In the genomic region with DNA sequence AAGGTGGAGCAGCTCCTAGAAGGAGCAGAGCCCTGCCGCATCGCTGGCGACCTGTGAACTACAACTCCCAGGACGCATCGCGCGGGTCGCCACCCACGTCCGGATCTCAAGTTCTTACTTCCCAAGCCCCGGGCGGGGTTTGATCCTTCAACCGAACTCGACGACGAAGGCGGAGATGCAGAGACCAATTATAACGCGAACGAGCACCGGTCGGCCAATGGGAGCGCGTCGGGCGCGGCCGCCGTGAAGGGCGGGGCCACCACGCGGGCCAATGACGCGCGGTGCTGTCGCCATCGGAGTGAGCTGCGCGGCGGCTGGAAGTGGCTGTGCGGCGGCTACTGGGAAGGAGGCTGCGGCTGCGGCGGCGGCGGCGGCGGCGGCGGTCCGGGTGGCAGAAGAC, we compare ENCODE assay signal across 7 mouse cellular contexts. TPM values are rescaled to one million over a fixed set of nuclear protein-coding genes. Genes with fewer than 3 reads are reported as not detected.
DNase-seq lines count a peak whose midpoint lies in the region; ATAC-seq lines count a peak whose summit lies in the region.

A gene (plus strand): TSS at position 284 of the 400 bp plus-strand sequence.

- H3K9me3 ChIP-seq in embryonic facial prominence, embryonic 11.5 days (replicated peaks; ENCODE audit: control insufficient read depth, low read length) = no peaks in the 10 kb centered on the region
- H3K9me3 ChIP-seq in limb, embryonic 10.5 days (replicated peaks) = no peaks in the 10 kb centered on the region
- H3K9me3 ChIP-seq in midbrain, embryonic 13.5 days = no peaks in the 10 kb centered on the region

- DNase-seq in adrenal gland, postnatal 14 days = peak; percentile 99
- DNase-seq in embryonic facial prominence, embryonic 11.5 days (ENCODE audit: low spot score) = peak; percentile 100
- peak; percentile 99 for DNase-seq in kidney, adult 11 months
- peak; percentile 94 for DNase-seq in limb, embryonic 10.5 days (ENCODE audit: low spot score)
- peak; percentile 96 for DNase-seq in spleen, adult 12 weeks (ENCODE audit: low spot score)

- H3K4me2 ChIP-seq in embryonic facial prominence, embryonic 11.5 days (ENCODE audit: low read depth, low read length) = peak within 1 kb of the TSS; percentile 67
- peak within 1 kb of the TSS; percentile 83 for H3K4me2 ChIP-seq in midbrain, embryonic 13.5 days (replicated peaks)

- WGBS in embryonic facial prominence, embryonic 11.5 days = under 1% methylated on average over 50 of the region's 52 CpGs
- WGBS in limb, embryonic 10.5 days = under 1% methylated on average over 52 of the region's 52 CpGs
- WGBS in midbrain, embryonic 13.5 days = under 1% methylated on average over 36 of the region's 52 CpGs

- H3K27ac ChIP-seq in embryonic facial prominence, embryonic 11.5 days (replicated peaks; ENCODE audit: low read depth, low read length) = no peak within 1 kb of the TSS
- H3K27ac ChIP-seq in limb, embryonic 10.5 days = peak within 1 kb of the TSS; percentile 92
- H3K27ac ChIP-seq in midbrain, embryonic 13.5 days = peak within 1 kb of the TSS; percentile 89

- peak within 1 kb of the TSS; percentile 82 for H3K4me3 ChIP-seq in embryonic facial prominence, embryonic 11.5 days (ENCODE audit: low read depth, low read length)
- H3K4me3 ChIP-seq in limb, embryonic 10.5 days = peak within 1 kb of the TSS; percentile 96
- H3K4me3 ChIP-seq in midbrain, embryonic 13.5 days (replicated peaks) = peak within 1 kb of the TSS; percentile 79

- H3K27me3 ChIP-seq in embryonic facial prominence, embryonic 11.5 days (ENCODE audit: control insufficient read depth, insufficient read depth, low read length) = no peaks in the 10 kb centered on the region
- no peaks in the 10 kb centered on the region for H3K27me3 ChIP-seq in limb, embryonic 10.5 days (ENCODE audit: low read depth, poor library complexity, severe bottlenecking)
- H3K27me3 ChIP-seq in midbrain, embryonic 13.5 days = no peaks in the 10 kb centered on the region

- peak; percentile 78 for ATAC-seq in embryonic facial prominence, embryonic 11.5 days (replicated peaks; ENCODE audit: insufficient number of reproducible peaks, low FRiP score, low TSS enrichment, low read depth)
- peak; percentile 76 for ATAC-seq in granulocyte monocyte progenitor cell, adult 5-6 weeks (replicated peaks; ENCODE audit: poor library complexity, severe bottlenecking)
- ATAC-seq in midbrain, embryonic 13.5 days = peak; percentile 86

- H3K4me1 ChIP-seq in embryonic facial prominence, embryonic 11.5 days (ENCODE audit: control insufficient read depth, insufficient read depth, low read length) = peaks cover 11% of the 10 kb centered on the region; the same call in 1 of the 2 replicates
- peaks cover 39% of the 10 kb centered on the region for H3K4me1 ChIP-seq in limb, embryonic 10.5 days
- peaks cover 35% of the 10 kb centered on the region for H3K4me1 ChIP-seq in midbrain, embryonic 13.5 days (replicated peaks)

- H3K9ac ChIP-seq in embryonic facial prominence, embryonic 11.5 days (replicated peaks; ENCODE audit: low read length) = peak within 1 kb of the TSS; percentile 75
- peak within 1 kb of the TSS; percentile 75 for H3K9ac ChIP-seq in midbrain, embryonic 13.5 days (replicated peaks)

- H3K36me3 ChIP-seq in embryonic facial prominence, embryonic 11.5 days (replicated peaks; ENCODE audit: control insufficient read depth, insufficient read depth, low read depth, low read length) = peaks cover 9% of the 10 kb centered on the region; the same call in 1 of the 2 replicates
- H3K36me3 ChIP-seq in limb, embryonic 10.5 days = peaks cover 54% of the 10 kb centered on the region
- H3K36me3 ChIP-seq in midbrain, embryonic 13.5 days = peaks cover 35% of the 10 kb centered on the region

RNA-seq across cellular contexts. Expression of the gene that starts here (rescaled TPM):
- 54.4 and 57.8 TPM in 2 replicates for total RNA-seq in adrenal gland, postnatal 14 days (2021)
- polyA plus RNA-seq in embryonic facial prominence, embryonic 11.5 days (2014; fragmentation: Nextera tagmentation; extraction: Ambion mirVana) = 105 and 115 TPM in 2 replicates
- total RNA-seq in granulocyte monocyte progenitor cell, adult 5-6 weeks (2014; fragmentation: Nextera tagmentation) = 24.0 and 34.2 TPM in 2 replicates
- 16.9 and 20.3 TPM in 2 replicates for total RNA-seq in granulocyte monocyte progenitor cell, adult 5-6 weeks (2017)
- polyA plus RNA-seq in limb, embryonic 10.5 days (2016; fragmentation: Nextera tagmentation; extraction: Ambion mirVana) = 130 and 138 TPM in 2 replicates
- 197 TPM in 2 replicates for polyA plus RNA-seq in midbrain, embryonic 13.5 days (2015; fragmentation: Nextera tagmentation; extraction: Ambion mirVana)
